Mouse (Mus musculus) left cerebral cortex, postnatal 4 days (tissue): ENCODE measurements at regions not wholly inside any gene's neighbourhood (a gene's known extent, or its start where the extent isn't known, plus 50 kb on each side); places are given as distances from the start of the nearest gene placed in this dataset.

Experiments
- DNase-seq: peaks from one replicate; pipeline ENCODE4 v3.0.0-alpha.2; 2022
- intact Hi-C: fragments of 180-260 bp; cut with DNase I; formaldehyde crosslinking; loops from one replicate; pipeline ENCODE4 v1.15.1; 2025

- peak; percentile 39 for DNase-seq
Observed at GRCm38 (mm10) chr4:31878493-31879191, 85.3 kb upstream of the Map3k7 start.

GRCm38 (mm10) chr4:31879192-31879585, 84.7 kb upstream of the Map3k7 start:
- intact Hi-C loops = no loop called here
- DNase-seq = peak; percentile 21

More at GRCm38 (mm10) chr4:31878493-31879191, 85.3 kb upstream of the Map3k7 start:
- intact Hi-C loops = no loop called here

GRCm38 (mm10) chr4:31880213-31880612, 83.7 kb upstream of the Map3k7 start:
- intact Hi-C loops = no loop called here
- no peak for DNase-seq

GRCm38 (mm10) chr4:31889673-31890072, 74.2 kb upstream of the Map3k7 start:
- peak; percentile 90 for DNase-seq
- intact Hi-C loops = no loop called here

GRCm38 (mm10) chr4:31909086-31909673, 54.7 kb upstream of the Map3k7 start:
- DNase-seq = no peak
- intact Hi-C loops = no loop called here
